Mouse (Mus musculus) cerebellum, postnatal 4 days (tissue): ENCODE measurements around the gene Hoxb1.

ENCODE experiments used
- DNase-seq, 2 experiments: peaks; one replicate each; pipeline ENCODE4 v3.0.0; 2022; ENCODE audit warnings: low spot score in 2 of 2, mixed read lengths in 1 of 2

Gene Hoxb1

GRCm38 (mm10) chr11:96350341-96350624 lies 15.3 kb upstream of the Hoxb1 start, which contains the start of gene Hoxb2:
Gene Hoxb2, plus strand, starts transcription at chr11:96350525.
- DNase-seq: no peak

GRCm38 (mm10) chr11:96350791-96351190 lies 14.8 kb upstream of the Hoxb1 start:
- DNase-seq: no peak

GRCm38 (mm10) chr11:96351312-96351711 lies 14.2 kb upstream of the Hoxb1 start:
- no peak for DNase-seq

- no peak for DNase-seq
Measured at GRCm38 (mm10) chr11:96351831-96352230, 13.7 kb upstream of the Hoxb1 start.

- no peak for DNase-seq
Measured at GRCm38 (mm10) chr11:96352691-96353521, 12.6 kb upstream of the Hoxb1 start.

- no peak for DNase-seq
Measured at GRCm38 (mm10) chr11:96353522-96353841, 12.1 kb upstream of the Hoxb1 start.

- no peak for DNase-seq
Measured at GRCm38 (mm10) chr11:96353939-96354338, 11.6 kb upstream of the Hoxb1 start.

GRCm38 (mm10) chr11:96354376-96354775 lies 11.2 kb upstream of the Hoxb1 start:
- no peak for DNase-seq

DNA sequence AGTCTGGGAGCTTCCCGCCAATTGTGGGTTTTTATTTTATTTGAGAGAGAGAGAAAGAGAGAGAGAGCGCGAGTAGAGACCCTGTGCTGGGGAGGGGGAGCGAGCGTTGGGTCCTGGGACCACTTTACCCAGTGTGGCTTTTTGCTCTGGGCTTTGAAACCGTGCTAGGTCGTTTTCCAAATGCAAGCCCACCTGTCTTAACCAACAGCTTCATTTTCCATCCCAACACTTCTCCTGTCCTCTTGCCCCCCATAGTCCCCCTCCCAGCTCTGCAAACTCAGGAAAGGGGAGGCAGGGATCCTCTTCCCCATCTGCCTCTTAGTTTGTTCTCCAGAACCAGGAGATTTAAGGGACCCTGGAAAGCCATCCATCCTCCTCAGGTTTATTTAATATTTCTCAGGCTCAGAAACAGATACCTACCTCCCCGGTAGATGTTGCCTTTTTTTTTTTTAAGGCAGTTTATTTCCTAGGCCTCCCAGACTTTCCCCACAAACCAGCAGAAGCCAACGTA lies 10.7 kb upstream of the Hoxb1 start:
- no peak for DNase-seq

- no peak for DNase-seq
Measured at GRCm38 (mm10) chr11:96363807-96364206, 1.7 kb upstream of the Hoxb1 start.

GRCm38 (mm10) chr11:96366092-96367041 lies 815 bp downstream of the Hoxb1 start:
- no peak for DNase-seq

GRCm38 (mm10) chr11:96367141-96367540 lies 1.6 kb downstream of the Hoxb1 start:
- DNase-seq: no peak

- DNase-seq: no peak
Measured at GRCm38 (mm10) chr11:96368686-96369085, 3.1 kb downstream of the Hoxb1 start.

DNA sequence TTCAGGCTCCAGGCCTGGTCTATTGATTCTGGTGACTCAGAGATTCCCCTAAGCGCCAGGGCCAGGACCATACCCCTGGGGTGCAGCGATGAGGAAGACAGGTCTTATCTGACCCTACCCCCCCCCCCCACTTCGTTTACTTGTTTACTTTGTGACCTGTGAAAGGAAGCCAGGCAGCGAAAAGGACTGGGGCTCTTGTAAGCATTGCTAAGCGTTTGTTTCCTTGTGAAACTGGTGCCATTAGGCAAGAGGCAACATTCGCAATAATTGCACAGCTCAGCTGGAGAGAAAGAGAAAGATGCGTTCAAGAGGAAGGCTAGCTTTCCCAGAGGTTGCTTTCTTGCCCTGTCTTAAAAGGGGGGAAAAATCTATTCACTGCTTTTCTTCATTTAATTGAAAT lies 3.6 kb downstream of the Hoxb1 start:
- no peak for DNase-seq

DNA sequence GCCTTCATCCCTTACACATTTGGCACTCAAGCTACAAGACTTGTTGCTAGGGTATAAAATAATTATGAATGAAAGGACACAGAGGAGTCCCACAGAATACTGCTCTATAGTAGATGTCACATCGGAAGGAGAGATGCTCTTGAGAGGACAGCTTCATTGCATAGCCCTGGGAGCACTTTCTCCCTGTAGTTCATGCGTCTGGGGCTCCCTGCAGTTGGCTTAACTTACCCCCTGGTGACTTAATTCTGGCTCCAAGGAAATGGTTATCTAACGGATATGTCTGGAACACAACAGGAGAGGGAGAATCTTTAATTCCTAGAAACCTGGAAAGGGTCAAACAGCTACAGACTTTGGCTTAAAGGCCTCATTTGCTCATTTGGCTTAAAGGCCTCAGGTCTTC lies 6.2 kb downstream of the Hoxb1 start:
- no peak for DNase-seq

DNA sequence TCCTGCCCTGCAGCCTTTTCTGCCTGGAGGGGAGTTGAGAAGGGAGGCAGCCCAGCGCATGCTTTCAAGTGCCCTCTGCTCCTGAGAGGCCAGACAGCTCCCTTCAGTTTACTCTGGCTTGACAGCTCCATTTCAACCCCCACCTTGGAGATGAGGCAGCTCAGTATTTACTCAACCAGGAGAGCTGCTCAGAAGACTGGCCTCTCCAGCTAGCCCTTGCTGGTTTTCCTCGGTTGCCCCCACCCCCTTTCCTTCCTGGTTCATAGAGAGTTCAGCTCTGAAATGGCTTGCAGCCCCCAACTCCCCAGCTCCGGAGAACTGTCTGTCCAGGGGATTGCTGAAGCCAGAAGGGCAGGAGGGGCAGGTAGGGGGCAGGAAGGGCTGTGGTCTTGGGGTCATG lies 7.0 kb downstream of the Hoxb1 start:
- DNase-seq: no peak

DNA sequence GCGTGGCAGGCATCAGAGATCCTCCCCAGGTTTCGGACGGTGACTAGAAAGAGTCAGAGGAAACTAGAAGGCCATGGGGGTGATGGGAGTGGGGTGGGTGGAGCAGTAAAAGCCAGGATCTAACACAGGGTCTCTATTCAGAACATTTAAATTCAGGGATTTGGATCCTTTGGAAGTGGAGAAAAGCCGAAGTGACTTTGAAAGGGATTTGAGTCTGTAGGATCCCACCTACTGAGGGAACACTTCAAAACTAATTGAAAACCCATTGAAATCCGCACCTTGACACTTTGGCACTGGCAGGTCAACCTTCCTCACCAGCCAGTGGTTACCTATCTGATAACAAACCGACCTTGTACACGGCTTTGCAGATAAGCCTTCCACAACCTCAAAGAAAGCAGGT lies 9.3 kb downstream of the Hoxb1 start:
- no peak for DNase-seq

DNA sequence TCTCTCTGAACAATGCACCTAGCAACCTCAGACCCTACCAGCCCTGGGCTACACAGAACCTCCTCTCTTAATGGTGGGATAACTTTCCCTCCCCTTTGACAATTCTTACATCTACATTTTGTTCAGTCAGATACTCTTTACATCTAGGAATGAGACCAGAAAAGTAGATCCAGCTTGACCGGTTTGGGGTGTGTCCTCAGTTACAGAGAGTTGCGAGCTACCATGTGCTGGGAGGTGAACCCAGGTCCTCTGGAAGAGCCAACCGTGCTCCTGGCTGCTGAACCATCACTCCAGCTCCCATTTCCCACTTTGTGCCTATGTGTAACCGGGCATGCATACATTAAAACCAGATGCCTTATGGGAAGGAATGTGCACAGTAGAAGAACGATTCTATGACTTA lies 17.8 kb downstream of the Hoxb1 start:
- DNase-seq: no peak

- no peak for DNase-seq
Measured at GRCm38 (mm10) chr11:96387635-96388034, 22.1 kb downstream of the Hoxb1 start.

DNA sequence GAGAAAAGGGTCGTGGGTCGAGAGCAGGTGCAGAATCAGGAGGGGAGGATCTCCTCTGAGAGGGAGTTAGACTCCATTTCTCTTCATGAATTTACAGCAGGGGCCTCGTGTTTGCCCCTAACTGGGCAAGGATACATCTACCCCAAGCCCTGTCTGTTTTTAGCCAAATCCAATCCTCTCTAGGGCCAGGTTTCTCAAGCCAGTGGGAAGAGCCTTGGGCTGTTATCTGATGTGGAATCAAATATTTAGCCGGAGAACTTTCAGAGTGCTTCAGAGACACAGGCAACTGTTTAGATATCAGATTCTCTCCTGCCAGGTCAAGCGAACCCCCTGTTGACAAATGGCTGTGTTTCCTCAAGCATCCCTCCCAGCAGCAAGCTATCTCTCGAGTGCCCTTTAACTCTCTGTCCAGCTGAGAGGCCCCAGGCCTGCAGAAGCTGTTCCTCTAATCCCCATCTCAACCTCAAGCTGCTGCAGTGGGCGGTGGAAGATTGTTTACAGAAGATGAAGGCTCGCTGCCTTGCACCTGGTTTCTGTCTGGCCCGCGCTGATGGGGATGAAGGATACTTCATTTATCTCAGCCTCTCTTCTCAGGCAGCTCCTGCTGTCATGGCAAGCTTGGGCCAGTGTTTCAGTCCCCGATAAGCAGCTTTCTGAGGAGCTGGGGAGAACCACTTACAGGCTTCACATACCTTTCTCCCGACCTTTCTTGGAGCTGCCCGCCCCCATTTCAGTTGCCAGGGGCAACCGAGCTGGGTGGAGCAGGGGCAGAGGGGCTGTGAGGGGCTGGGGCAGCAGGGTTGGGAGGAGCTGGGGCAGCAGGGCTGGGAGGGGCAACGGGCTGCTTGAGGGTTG lies 31.4 kb downstream of the Hoxb1 start:
- no peak for DNase-seq

- no peak for DNase-seq
Measured at GRCm38 (mm10) chr11:96397806-96398335, 32.3 kb downstream of the Hoxb1 start.

GRCm38 (mm10) chr11:96399923-96400322 lies 34.4 kb downstream of the Hoxb1 start:
- DNase-seq: no peak
